Mouse (Mus musculus) small intestine, adult 2 months (tissue): ENCODE measurements around the gene Hibadh. TPM values are rescaled to one million over a fixed set of nuclear protein-coding genes. Genes with fewer than 3 reads are reported as not detected.
"Not testable (repeated sequence)": the region's sequence is repeated elsewhere in the genome, so short reads cannot be mapped to it uniquely, and the experiment has no call there.

ENCODE experiments used
- H3K27ac ChIP-seq: fragments of 200-500 bp; 2 replicates; pipeline ENCODE4 v1.5.1; 2012; ENCODE audit warnings: low read depth, low read length, control low read depth, inconsistent platforms; ENCODE audit not compliant: insufficient read depth
- H3K27me3 ChIP-seq: fragments of 200-500 bp; 2 replicates; pipeline ENCODE4 v1.6.1; 2012; ENCODE audit warnings: mild to moderate bottlenecking, moderate library complexity, low read length, inconsistent platforms; ENCODE audit not compliant: control insufficient read depth, insufficient read depth
- H3K36me3 ChIP-seq: fragments of 200-500 bp; 2 replicates; pipeline ENCODE4 v1.6.1; 2012; ENCODE audit warnings: mild to moderate bottlenecking, low read length, control low read depth, inconsistent platforms; ENCODE audit not compliant: control insufficient read depth, insufficient read depth
- H3K4me1 ChIP-seq: fragments of 200-500 bp; 2 replicates; pipeline ENCODE4 v1.6.1; 2012; ENCODE audit warnings: low read length, inconsistent platforms, mixed read lengths; ENCODE audit not compliant: control insufficient read depth, insufficient read depth, insufficient read length
- H3K4me3 ChIP-seq: fragments of 200-500 bp; 2 replicates; pipeline ENCODE4 v1.5.1; 2012; ENCODE audit warnings: low read depth, mild to moderate bottlenecking, control low read depth, inconsistent platforms, low read length, moderate library complexity
- CTCF ChIP-seq: fragments of 200-500 bp; IDR thresholded peaks from 2 replicates; pipeline ENCODE4 v1.5.1; 2012; ENCODE audit warnings: low read depth, mild to moderate bottlenecking, control low read depth, inconsistent platforms, low read length, moderate library complexity, mixed read lengths; ENCODE audit not compliant: insufficient replicate concordance, insufficient read length; ENCODE audit errors: extremely low read depth
- POLR2A ChIP-seq: fragments of 200-500 bp; IDR thresholded peaks from 2 replicates; pipeline ENCODE4 v1.6.1; 2012; ENCODE audit warnings: low read depth, mild to moderate bottlenecking, control low read depth, inconsistent platforms, low read length, moderate library complexity
- WGBS: fragments of 180-500 bp; shearing (Covaris S2); methylation state at CpG from one replicate; pipeline ENCODE4 v1.1.7; 2018; 5-methylcytosine and 5-hydroxymethylcytosine counted together
- polyA plus RNA-seq: library from polyadenylated mRNA; depleted of rRNA; stranded (reverse); fragments of >200 nt; gene quantifications from 2 replicates; pipeline ENCODE4 v1.2.3, GENCODE M21; 2012; rRNA removed

The Hibadh gene
- 6.3 and 9.9 TPM in 2 replicates for polyA plus RNA-seq

DNA sequence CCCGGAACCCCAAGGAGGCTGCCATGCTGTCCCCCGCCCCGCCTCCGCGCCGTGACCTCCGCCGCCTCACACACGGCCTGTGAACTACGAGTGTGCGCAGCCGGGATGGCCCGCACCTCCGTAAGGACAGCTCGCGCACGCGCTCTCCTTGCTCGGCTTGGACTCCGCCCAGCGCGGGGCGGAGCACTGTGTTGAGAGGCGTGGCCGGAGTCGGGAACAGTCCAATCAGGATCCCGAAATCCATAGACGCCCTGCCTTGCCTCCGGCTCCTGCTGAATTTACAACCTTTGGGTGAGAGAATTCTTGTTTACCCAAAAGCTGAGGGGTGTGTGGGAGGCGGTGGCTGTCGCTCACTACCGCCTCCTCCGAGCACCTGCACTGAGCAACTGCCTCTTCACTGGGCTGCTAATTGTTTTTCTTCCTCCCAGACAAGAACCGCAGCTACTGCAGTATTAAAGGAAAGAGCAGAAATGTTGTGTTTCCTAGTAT lies at the start of gene Hibadh:
Gene Hibadh, minus strand, starts transcription at position 166 of the 489 bp plus-strand sequence.
- under 1% methylated on average over 34 of the region's 34 CpGs for WGBS
- Histone ChIP-seq H3K4me1 (no peaks in the 10 kb centered on the region), H3K27ac (peak within 1 kb of the TSS; percentile 45), H3K36me3 (no peaks in the 10 kb centered on the region), H3K27me3 (no peaks in the 10 kb centered on the region), H3K4me3 (peak within 1 kb of the TSS; percentile 83)
- TF ChIP-seq POLR2A = peak; percentile 89
- peak; percentile 54; the same call in 1 of the 2 replicates for TF ChIP-seq CTCF

DNA sequence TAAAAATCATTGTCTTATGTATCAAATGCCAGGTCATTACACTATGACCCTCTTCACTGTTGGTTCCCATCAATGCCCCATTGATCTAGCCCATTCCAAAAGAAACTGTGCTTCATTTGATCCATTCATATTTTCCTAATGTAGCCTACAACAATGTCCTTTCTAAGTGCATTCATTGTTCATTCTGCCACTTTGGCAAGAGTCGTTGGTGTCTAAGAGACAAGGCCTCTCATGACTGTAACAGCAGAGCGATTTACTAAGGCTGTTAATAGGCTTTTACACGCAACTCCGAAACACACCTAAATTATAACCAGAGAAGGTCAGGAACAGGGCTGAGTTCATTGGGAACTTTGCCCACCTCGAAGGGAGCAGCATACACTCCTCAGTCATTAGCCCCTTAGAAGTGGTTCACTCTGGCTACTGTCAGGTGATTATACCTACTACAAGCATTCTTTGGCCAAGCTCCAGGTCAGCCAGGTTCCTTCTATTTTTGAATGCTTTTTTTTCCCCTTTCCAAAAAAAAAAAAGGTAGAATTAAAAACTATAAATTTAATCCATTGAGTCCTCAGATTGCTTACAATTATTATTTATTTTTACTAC lies 46.8 kb upstream of the Hibadh start:
- Histone ChIP-seq H3K4me3 (no peak overlapping the region), H3K36me3 (no peaks in the 10 kb centered on the region), H3K4me1 (peaks cover 16% of the 10 kb centered on the region; the same call in 1 of the 2 replicates), H3K27ac (no peak overlapping the region), H3K27me3 (no peaks in the 10 kb centered on the region)
- TF ChIP-seq CTCF (no peak), POLR2A (no peak)
- 33% methylated on average over 5 of the region's 5 CpGs for WGBS

DNA sequence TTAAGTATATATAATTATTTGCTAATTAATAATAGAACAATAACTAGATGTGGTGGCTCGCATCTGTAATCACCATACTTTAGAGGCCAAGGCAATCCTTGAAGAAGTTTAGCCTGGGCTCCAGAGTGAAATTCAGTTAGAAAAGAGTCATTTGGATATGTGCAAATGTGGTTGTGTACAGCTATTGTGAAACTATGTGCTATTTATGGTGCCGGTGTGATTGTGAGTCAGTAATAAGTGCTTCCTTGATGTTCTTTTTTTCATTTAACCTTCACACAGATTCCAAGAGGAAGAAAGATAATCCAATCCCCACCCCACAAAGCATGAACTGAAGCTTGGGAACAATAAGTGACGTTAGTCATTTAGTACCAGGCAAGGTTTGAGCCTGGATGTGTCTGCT lies 42.4 kb upstream of the Hibadh start:
- 30% methylated on average over 3 of the region's 3 CpGs for WGBS

DNA sequence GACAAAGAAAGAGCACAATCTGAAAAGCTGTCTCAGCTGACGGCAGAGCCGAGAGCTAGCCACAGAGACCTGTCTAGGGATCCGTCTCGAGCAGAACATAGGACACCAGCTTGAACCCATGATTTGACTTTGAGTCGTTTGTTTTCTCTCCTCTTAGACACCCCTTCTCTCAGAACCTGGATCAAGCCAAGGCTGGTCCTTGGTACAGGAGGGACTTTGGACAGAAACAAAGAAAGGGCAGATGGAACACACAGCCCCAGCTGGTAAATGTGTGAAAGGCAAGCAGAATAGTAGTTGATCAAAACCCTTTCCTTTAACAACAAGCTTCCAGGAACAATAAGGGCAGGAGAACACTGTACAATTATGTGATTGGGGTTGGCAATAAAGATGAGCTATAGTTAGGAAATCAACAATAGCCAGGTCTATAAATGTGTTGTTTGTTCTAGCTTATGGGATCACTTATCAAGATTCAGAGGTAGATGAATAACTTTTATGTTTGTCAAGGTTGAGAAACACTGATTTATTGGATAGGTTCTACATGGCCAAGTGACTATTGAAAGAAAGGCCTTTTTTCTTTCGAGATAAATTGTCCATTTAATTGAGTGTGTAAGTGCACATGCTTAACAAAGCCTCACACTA lies 41.8 kb upstream of the Hibadh start:
- Histone ChIP-seq H3K4me3 (no peak overlapping the region), H3K4me1 (peaks cover 32% of the 10 kb centered on the region; the same call in 1 of the 2 replicates), H3K36me3 (no peaks in the 10 kb centered on the region), H3K27ac (peak overlapping the region; percentile 97), H3K27me3 (no peaks in the 10 kb centered on the region)
- TF ChIP-seq CTCF (no peak), POLR2A (no peak)
- WGBS = 29% methylated on average over 6 of the region's 6 CpGs

More for the DNA sequence above, 42.4 kb upstream of the Hibadh start:
- TF ChIP-seq POLR2A (no peak), CTCF (no peak)
- Histone ChIP-seq H3K27ac (peak overlapping the region; percentile 89), H3K27me3 (no peaks in the 10 kb centered on the region), H3K4me1 (peaks cover 31% of the 10 kb centered on the region; the same call in 1 of the 2 replicates), H3K36me3 (no peaks in the 10 kb centered on the region), H3K4me3 (no peak overlapping the region)

DNA sequence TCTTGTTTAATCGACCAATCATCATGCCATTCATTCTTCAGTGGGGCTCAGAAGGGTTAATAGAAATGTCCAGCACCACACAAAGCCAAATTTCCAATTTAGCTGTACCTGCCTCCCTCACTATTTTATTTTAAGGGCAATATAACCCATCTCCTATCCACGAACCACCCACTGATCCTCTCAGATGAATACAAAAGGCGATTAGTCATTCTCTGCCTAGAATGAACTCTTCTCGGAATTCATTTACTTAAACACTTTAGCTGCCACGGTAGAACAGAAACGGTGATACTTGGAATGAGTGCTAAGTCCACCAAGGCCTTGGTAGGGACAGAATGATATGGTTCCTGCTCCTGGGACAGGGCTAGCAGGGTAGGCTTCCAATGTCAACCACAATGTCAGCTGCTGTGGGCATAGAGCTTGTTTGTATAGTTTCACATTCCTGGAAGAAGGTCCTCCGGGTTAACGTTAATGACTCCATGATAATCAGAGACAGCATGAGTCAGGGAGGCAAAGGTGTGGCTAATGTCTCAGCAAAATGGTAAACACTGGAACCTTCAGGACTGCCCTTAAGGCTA lies 40.4 kb upstream of the Hibadh start:
- H3K27me3 ChIP-seq = no peaks in the 10 kb centered on the region
- no peaks in the 10 kb centered on the region for H3K36me3 ChIP-seq
- TF ChIP-seq CTCF (no peak), POLR2A (no peak)
- 18% methylated on average over 8 of the region's 8 CpGs for WGBS
- H3K4me1 ChIP-seq = peaks cover 31% of the 10 kb centered on the region; the same call in 1 of the 2 replicates
- H3K27ac ChIP-seq = peak overlapping the region; percentile 97
- no peak overlapping the region for H3K4me3 ChIP-seq

DNA sequence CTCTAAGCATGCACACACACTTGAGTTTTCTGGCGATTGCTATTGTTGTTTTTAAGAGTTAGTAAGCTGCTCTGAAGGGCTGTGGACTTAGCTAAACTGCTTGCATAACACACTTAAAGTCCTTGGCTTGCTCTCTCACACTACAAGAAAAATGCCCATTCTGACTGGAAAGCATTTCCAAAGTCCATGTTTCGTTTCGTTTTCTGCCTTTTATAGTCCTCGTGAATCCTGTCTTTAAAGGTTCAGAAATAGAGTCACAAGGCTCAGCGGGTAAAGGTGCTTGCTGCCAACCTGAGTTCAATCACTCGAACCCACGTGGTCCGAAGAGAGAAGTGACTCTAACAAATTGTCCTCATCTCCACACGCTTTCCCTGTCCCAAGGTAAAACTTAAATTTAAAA lies 39.4 kb upstream of the Hibadh start:
- no peak overlapping the region for H3K4me3 ChIP-seq
- peak overlapping the region; percentile 97 for H3K27ac ChIP-seq
- H3K27me3 ChIP-seq = no peaks in the 10 kb centered on the region
- H3K36me3 ChIP-seq = no peaks in the 10 kb centered on the region
- no peak for TF ChIP-seq CTCF
- no peak for TF ChIP-seq POLR2A
- peaks cover 35% of the 10 kb centered on the region for H3K4me1 ChIP-seq
- WGBS = 20% methylated on average over 9 of the region's 9 CpGs

DNA sequence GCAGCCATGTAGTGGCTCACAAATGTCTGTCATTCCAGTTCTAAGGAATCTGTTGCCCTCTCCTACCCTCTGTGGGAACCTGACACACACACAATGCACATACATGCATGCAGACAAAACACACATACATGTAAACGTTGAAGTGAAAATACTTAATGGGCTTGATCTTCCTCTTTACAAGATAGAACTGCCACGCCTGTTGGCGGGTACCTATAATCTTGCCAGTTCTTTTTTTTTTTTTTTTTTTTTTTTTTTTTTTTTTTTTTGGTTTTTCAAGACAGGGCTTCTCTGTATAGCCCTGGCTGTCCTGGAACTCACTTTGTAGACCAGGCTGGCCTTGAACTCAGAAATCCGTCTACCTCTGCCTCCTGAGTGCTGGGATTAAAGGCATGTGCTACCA lies 37.3 kb upstream of the Hibadh start:
- H3K27me3 ChIP-seq, H3K36me3 ChIP-seq, H3K4me3 ChIP-seq, H3K27ac ChIP-seq: not testable (repeated sequence)
- WGBS = 42% methylated on average over 4 of the region's 4 CpGs
- peaks cover 37% of the 10 kb centered on the region for H3K4me1 ChIP-seq
